Mouse (Mus musculus): ENCODE measurements around the gene Tldc1.

Tldc1 gene

DNA sequence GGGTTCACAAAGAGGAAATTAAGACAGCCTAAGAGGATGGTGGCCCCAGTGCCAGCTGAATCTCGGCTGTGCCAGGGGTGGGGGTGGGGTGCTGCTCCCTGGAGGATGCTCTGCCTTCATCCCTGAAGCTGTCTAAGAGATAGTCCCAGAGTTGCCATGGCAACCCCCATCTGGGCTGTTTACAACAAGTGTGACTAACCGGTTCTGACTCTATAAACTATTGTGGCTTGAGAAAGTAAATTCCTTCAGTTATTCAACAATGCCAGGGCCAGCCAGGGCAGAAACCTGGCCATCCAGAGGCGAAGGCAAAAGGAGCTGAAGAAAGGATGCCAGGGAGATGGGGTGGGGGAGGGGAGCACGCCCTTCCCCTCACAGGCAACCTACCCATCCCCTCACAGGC is 23.0 kb upstream of the Tldc1 start:
- peak; percentile 65 to 81 for DNase-seq (ENCODE audit: low spot score in 2 of 2)

GRCm38 (mm10) chr8:119798965-119799264 is 20.7 kb upstream of the Tldc1 start:
- no peak for DNase-seq (ENCODE audit: low spot score in 2 of 2)

DNA sequence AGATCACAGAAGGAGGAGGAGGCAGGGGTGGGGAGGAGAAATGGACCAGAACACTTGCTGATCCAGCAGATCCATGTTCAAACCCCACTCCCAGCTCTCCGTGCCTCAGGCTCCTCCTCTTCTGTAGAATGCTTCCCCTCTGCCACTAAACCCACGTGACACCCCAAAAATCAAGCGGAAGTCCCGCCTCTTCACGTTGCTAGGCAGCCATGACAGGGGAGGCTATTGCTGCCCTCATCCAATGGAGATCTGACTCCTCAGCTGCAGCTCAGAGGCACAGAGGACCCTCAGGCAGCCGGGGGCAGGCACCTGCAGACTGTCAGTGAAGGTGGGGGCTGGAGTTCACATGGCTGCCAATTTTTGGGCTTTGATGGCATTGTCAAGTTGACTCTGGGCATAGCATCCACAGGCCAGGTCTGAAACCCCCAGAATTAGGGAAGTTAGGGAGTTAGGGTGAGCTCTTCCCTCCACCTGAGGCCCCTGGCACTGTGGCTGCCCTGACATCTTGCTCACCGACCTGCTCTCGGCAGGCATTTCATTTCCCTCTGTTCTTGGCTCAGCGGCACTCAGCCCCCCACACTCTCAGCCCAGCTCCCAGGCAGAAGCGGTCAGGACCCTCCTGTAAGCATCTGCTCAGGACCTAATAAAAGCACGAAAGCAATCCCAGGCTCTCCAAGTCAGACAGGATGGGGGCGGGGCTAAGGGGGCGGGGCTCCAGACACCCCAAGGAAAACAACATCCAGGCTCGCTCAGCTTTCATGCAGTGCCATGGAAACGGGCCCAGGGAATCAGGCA is 20.2 kb upstream of the Tldc1 start:
- peak in 1 of 2 experiments; percentile 53 for DNase-seq (ENCODE audit: low spot score in 2 of 2)

DNA sequence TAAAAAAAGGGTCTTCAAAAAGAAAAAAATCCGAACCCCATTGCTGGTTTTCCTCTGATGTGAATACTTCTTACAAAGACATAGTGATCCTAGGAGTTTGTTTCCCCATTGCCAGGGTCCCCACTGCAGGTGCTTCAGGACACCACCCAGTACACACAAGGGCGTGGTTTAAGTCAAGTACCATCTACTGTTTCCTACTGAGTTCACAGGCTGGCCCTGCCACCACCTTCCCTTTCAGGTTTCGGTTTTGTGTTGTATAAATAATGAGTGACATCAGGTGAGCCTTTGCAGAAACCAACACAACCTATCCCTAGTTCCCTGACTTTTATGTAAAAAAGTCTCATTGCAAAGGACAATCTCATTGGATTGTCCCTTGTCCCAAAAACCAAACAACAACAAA is 17.4 kb upstream of the Tldc1 start:
- DNase-seq (ENCODE audit: low spot score in 2 of 2) = no peak

DNA sequence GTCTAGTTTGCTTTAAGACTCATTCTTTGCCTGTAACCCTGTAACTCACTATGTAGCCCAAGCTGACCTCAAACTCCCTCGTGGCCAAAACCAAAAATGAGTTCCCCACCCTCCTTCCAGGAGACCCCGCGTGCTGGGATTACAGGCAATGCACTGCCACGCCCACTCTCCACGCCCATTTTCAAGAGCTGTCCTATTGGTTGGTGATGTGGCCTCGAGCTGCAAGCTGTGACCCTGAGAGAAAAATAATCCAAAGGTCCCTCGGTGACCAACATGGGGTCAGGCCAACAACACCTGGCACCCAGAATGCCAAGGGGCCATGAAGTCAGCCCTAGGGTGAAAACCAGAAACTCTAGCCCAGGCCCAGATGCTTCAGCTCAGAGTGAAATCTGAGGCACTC is 16.5 kb upstream of the Tldc1 start:
- no peak for DNase-seq (ENCODE audit: low spot score in 2 of 2)

DNA sequence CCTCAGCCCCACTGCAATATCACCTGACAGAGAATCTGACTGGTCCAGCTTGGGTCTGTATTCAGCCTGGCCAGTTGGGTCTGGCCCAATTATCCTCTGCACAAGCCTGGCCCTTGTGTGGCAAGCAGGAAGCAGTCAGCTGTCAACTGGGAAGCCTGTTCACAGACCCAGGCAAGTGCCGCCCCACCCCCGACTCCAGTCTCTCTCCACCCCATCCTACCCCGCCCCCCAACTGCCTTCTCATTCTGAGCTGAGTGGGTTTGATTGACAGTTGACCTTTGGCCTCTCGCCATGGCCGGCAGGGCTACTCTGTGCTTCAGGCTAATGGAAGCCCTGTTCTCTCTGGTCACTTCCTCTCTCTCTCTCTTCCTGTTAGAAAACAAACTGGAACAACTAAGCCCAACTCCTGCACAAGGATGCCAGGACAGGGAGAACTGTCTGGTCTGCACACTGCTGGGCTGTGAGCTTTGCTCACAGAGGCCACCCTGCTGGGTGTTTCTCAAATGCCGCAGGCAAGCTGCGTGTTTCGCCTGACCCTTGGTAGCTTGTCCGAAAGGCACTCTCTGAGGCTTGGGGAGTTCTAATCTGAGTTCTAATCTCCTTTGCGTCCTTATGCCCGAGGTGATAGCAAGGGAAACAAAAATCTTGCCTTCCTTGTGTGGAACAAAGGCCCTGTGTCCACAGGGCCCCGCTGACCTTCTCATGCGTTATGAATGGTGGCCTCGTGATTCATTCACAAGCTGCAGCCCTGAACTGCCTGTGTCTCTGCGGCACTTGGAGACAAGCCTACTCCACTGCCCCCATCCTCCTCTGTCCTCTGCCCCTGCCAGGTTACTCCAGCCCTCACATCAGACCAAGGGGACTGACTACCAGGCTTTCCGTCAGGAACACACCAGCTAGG is 13.8 kb upstream of the Tldc1 start:
- no peak for DNase-seq (ENCODE audit: low spot score in 2 of 2)

DNA sequence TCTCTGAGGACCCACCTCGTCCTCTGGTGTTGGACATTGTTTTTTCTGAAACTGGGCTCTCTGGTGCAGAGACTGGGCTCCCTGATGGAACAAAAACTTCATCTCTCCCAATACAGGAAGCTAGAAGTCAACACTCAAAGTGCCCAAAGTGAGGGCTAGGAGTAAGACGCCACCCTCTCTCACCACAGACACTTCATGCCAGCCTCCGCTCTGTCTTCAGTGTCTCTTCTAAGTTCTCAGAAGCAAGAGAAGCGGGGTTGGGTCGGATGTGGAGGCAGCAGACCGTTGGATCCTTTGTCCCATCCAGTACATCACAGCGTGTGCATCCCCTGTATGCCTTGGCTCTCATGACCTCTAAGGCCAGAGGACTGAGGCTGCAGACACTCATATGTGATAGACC is 11.4 kb upstream of the Tldc1 start:
- DNase-seq (ENCODE audit: low spot score in 2 of 2) = no peak

GRCm38 (mm10) chr8:119788607-119789381 is 10.6 kb upstream of the Tldc1 start:
- no peak for DNase-seq (ENCODE audit: low spot score in 2 of 2)

DNA sequence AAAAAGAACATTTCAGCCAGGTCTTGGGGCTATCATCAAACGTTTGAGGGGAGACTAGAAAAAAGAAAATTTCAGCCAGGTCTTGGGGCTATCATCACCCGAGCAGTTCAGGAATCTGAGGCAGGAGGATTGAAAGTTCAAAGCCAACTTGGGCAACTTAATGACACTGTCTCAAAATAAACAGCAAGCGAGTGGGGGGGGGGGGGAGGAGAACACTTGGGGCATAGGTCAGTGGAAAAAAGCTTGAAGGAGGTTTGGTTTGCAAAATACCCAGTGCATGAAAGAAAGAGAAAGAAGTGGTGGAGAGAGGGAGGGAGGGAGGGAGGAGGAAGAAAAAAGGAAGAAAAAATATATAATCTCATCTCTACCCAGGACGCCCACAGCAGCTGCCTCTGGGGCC is 9.1 kb upstream of the Tldc1 start:
- DNase-seq (ENCODE audit: low spot score in 2 of 2) = no peak

- no peak for DNase-seq (ENCODE audit: low spot score in 2 of 2)
Measured at GRCm38 (mm10) chr8:119786871-119787270, 8.7 kb upstream of the Tldc1 start.

GRCm38 (mm10) chr8:119785764-119786405 is 7.7 kb upstream of the Tldc1 start:
- DNase-seq (ENCODE audit: low spot score in 2 of 2) = no peak

- DNase-seq (ENCODE audit: low spot score in 2 of 2) = no peak
Measured at GRCm38 (mm10) chr8:119784676-119785075, 6.5 kb upstream of the Tldc1 start.

GRCm38 (mm10) chr8:119784141-119784574 is 5.9 kb upstream of the Tldc1 start:
- DNase-seq (ENCODE audit: low spot score in 2 of 2) = no peak

DNA sequence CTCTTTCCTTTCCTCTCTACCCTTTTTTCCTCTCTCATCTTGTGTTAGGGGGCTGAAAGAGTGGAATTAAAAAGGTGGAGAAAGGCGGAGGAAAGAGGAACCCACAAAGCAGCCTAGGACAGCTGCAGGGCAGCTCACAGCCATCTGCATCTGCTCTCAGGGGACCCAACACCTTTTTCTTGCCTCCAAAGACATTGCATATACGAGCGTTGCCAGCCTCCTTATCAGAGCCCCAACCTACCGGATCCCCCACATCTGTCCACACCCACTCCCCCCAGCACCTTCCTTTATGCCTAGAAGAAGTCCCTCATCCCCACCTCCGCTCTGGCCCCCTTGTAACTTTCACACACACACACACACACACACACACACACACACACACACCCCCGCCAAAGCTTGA is 5.4 kb upstream of the Tldc1 start:
- DNase-seq (ENCODE audit: low spot score in 2 of 2) = no peak

GRCm38 (mm10) chr8:119782715-119783114 is 4.5 kb upstream of the Tldc1 start:
- peak; percentile 85 to 86 for DNase-seq (ENCODE audit: low spot score in 2 of 2)

DNA sequence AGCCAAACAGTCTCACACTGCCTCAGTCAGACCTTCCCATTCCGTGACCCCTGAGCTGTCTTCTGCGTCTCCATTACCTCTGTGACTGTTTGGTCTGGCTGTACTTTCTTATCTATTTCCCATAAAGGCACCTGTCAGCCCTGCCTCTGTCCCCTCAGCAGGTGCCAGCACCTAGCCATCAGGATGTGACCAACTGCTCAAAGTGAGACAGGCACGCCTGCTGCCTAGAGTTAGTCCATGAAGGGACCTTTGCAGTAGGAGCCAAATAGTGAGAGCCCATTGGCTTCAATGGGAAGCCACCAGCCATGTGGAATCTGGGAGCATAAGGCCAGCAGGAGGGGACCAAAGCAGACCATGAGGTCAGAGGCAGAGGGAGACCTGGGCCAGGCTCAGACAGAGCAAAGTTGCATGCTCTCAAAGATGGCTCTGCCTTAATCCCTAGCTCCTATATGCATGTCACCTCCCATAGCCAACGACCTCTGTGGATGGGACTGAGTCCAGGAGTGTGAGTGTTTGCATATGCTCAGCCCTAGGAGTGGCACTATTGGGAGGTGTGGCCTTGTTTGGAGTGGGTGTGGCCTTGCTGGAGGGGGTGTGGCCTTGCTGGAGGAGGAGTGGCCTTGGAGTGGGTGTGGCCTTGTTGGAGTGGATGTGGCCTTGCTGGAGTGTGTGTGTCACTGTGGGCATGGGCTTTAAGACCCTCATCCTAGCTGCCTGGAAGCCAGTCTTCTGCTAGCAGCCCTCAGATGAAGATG is 3.0 kb upstream of the Tldc1 start:
- DNase-seq (ENCODE audit: low spot score in 2 of 2) = no peak

DNA sequence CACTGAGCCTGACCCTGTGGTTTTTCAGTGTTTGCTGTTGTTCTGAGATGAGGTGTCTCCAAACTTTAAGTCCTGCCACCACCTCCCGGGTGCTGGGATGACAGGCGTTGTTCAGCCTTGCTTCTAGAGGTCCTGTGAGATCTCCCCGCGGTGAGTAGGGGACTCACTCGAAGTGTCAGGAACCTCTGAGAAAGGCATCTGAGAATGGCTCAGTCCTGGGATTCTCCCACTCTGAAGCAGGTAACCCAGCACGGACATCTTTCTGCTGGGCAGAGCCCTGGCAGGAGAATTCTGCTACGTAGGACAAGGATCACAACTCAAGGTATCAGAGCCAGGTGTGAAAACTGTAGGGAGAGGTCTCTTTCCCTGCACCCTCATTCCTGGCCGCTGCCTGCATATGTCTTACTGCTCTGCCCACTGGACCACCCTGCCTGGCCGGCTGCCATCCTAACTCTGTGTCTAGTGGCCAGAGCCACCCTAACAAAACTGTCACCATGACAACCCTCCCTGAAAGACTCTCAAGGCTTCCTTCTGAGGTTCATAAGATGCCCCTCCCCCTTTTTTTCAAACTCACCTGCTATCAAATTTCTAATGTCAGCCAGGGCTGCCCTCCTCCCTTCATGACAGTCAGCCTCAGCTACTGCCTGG is 2.3 kb upstream of the Tldc1 start:
- DNase-seq (ENCODE audit: low spot score in 2 of 2) = no peak

- peak; percentile 85 to 90 for DNase-seq (ENCODE audit: low spot score in 2 of 2)
Measured at GRCm38 (mm10) chr8:119779013-119779737, 959 bp upstream of the Tldc1 start.

GRCm38 (mm10) chr8:119777765-119778164 is 451 bp downstream of the Tldc1 start:
- peak in 1 of 2 experiments; percentile 28 for DNase-seq (ENCODE audit: low spot score in 2 of 2)

Data from right cerebral cortex, adult 2 months (tissue).